Mouse (Mus musculus) kidney, adult 2 months (tissue): ENCODE data around the gene Eloa. TPM values are rescaled to one million over a fixed set of nuclear protein-coding genes. Genes with fewer than 3 reads are reported as not detected.
A peak's percentile ranks its signal among the peaks of the same experiment; 100 is the strongest.

Experiments used
- DNase-seq: peaks from one replicate; pipeline ENCODE4 v3.0.0; 2021
- H3K27ac ChIP-seq: fragments of 200-500 bp; 2 replicates; pipeline ENCODE4 v1.5.1; 2012; ENCODE audit warnings: low read depth, low read length, control low read depth, inconsistent platforms; ENCODE audit not compliant: insufficient read depth
- H3K27me3 ChIP-seq: fragments of 200-500 bp; replicated peaks from 2 replicates; pipeline ENCODE4 v1.6.1; 2012; ENCODE audit warnings: mild to moderate bottlenecking, moderate library complexity, low read length, inconsistent platforms; ENCODE audit not compliant: control insufficient read depth, insufficient read depth
- H3K36me3 ChIP-seq: fragments of 200-500 bp; 2 replicates; pipeline ENCODE4 v1.6.1; 2012; ENCODE audit warnings: mild to moderate bottlenecking, moderate library complexity, low read length, inconsistent platforms; ENCODE audit not compliant: control insufficient read depth, insufficient read depth
- H3K4me1 ChIP-seq: fragments of 200-500 bp; 2 replicates; pipeline ENCODE4 v1.6.1; 2011; ENCODE audit warnings: low read length; ENCODE audit not compliant: control insufficient read depth, insufficient read depth
- H3K4me3 ChIP-seq: fragments of 200-500 bp; 2 replicates; pipeline ENCODE4 v1.5.1; 2011; ENCODE audit warnings: mild to moderate bottlenecking, low read depth, low read length, control low read depth; ENCODE audit not compliant: insufficient read depth
- CTCF ChIP-seq: fragments of 200-500 bp; conservative IDR thresholded peaks from 2 replicates; pipeline ENCODE4 v1.5.1; 2011; ENCODE audit warnings: low read depth, mild to moderate bottlenecking, control low read depth, low read length, moderate library complexity, mixed read lengths; ENCODE audit not compliant: insufficient read depth, insufficient read length
- POLR2A ChIP-seq: fragments of 200-500 bp; IDR thresholded peaks from one replicate; pipeline ENCODE4 v1.6.1; 2011; ENCODE audit warnings: low read depth, low read length, control low read depth
- WGBS: fragments of 180-500 bp; shearing (Covaris S2); methylation state at CpG from one replicate; pipeline ENCODE4 v1.1.7; 2018; 5-methylcytosine and 5-hydroxymethylcytosine counted together
- polyA plus RNA-seq: library from polyadenylated mRNA; depleted of rRNA; stranded (reverse); fragments of >200 nt; gene quantifications from 2 replicates; pipeline ENCODE4 v1.2.3, GENCODE M21; 2012

The Eloa gene
- polyA plus RNA-seq, 1 experiment, result 12.9 TPM

DNA sequence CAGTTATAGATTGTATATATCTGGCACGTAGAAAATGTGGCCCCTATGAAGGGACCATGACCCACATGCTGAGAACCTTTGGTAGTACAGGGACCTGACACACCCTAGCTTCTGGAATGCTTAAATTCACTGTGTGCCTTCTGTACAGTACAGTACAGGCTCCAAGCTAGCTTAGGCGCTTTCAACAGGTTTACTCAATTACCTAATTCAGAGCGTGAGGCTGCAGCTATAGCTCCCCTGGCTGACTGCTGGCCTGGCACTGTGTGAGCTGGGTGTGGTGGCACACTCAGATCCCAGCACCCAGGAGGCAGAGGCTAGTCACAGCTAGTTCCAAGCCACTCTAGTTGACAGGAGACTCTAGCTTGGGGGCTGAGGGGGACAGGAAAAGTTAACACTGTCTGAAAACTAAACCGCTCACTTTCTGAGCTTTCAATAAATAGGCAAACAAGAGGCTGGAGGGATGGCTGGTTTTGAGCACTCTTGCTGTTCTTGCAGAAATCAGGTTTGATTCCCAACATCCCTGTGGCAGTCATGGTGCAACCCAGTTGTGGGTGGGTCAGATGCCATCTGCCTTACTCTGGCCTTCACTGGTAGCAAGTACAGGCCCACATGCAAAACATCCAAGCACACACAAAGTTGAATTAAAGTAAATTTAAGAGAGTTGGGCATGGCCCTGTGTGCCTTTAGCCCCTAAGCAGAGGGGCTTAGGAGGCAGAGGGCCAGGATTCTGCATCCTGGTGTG lies 26.9 kb upstream of the Eloa start:
- Histone ChIP-seq H3K36me3 (peaks cover 4% of the 10 kb centered on the region), H3K4me1 (peaks cover 10% of the 10 kb centered on the region; the same call in 1 of the 2 replicates), H3K4me3 (no peak overlapping the region), H3K27ac (peak overlapping the region; percentile 36), H3K27me3 (no peaks in the 10 kb centered on the region)
- WGBS, result 57% methylated on average over 4 of the region's 4 CpGs
- no peak for TF ChIP-seq POLR2A
- no peak for TF ChIP-seq CTCF
- DNase-seq, result peak; percentile 31

DNA sequence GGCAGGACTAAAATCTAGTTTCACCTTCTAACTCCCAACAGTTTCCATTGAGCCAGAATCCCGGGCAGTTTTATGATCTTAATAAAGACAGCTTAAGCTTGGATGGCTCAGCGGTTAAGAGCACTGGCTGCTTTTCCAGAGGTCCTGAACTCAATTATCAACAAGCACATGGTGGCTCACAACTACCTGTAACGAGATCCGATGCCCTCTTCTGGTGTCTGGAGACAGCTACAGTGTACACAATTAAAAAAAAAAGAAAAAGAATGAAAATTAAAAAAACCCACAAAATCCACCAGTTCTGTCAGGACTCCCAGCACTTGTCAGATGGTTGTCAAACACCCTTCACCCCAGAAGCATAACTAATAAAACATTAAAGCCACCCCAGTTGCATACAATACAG lies 26.1 kb upstream of the Eloa start:
- Histone ChIP-seq H3K4me1 (peaks cover 10% of the 10 kb centered on the region; the same call in 1 of the 2 replicates), H3K36me3 (peaks cover 4% of the 10 kb centered on the region), H3K27me3 (no peaks in the 10 kb centered on the region), H3K27ac (no peak overlapping the region), H3K4me3 (no peak overlapping the region)
- TF ChIP-seq POLR2A (no peak), CTCF (no peak)
- DNase-seq, result no peak
- 21% methylated on average over 4 of the region's 4 CpGs for WGBS

DNA sequence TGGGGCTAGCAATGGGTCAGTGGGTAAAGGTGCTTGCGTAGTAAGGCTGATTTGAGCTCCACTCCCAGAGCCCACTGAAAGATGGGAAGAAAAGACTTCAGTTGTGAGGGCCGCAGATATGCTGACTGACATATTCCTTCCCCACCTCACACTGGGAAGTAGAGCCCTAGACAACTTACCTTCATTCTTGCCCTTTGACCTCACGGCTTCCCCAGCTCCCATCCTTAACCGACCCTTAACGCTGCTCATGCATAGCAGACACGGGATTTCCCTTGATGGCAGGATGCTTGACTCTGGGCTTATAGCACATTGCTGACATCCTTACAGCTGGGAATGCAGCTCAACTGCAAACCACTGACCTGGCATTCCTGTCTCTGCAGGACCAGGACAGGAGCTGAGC lies 25.3 kb upstream of the Eloa start:
- Histone ChIP-seq H3K36me3 (peaks cover 4% of the 10 kb centered on the region), H3K27ac (no peak overlapping the region), H3K4me3 (no peak overlapping the region), H3K27me3 (no peaks in the 10 kb centered on the region), H3K4me1 (peaks cover 5% of the 10 kb centered on the region; the same call in 1 of the 2 replicates)
- TF ChIP-seq POLR2A (no peak), CTCF (no peak)
- DNase-seq, result no peak
- WGBS, result 57% methylated on average over 6 of the region's 6 CpGs

DNA sequence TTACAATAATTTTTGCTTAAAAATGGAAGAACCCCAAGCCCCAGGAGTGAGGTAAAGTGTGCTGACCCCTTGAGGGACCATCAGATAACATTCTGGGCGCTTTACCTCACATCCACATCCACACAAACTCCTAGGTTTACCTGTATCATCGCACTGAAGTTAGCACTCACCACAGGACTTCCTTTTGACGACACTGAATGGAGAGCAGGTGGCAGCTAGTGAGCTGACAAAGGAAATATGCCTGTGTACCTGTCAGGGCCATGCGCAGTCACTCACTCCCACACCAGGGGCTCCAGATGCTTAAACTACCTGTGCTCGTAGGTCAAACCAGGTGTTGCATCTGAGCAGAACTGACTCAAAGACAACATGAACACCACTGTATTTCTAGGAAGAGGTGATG lies 23.5 kb upstream of the Eloa start:
- no peak for TF ChIP-seq CTCF
- TF ChIP-seq POLR2A, result no peak
- H3K27ac ChIP-seq, result no peak overlapping the region
- peaks cover 2% of the 10 kb centered on the region for H3K36me3 ChIP-seq
- no peaks in the 10 kb centered on the region for H3K4me1 ChIP-seq
- no peak for DNase-seq
- no peaks in the 10 kb centered on the region for H3K27me3 ChIP-seq
- 89% methylated on average over 5 of the region's 5 CpGs for WGBS
- no peak overlapping the region for H3K4me3 ChIP-seq

DNA sequence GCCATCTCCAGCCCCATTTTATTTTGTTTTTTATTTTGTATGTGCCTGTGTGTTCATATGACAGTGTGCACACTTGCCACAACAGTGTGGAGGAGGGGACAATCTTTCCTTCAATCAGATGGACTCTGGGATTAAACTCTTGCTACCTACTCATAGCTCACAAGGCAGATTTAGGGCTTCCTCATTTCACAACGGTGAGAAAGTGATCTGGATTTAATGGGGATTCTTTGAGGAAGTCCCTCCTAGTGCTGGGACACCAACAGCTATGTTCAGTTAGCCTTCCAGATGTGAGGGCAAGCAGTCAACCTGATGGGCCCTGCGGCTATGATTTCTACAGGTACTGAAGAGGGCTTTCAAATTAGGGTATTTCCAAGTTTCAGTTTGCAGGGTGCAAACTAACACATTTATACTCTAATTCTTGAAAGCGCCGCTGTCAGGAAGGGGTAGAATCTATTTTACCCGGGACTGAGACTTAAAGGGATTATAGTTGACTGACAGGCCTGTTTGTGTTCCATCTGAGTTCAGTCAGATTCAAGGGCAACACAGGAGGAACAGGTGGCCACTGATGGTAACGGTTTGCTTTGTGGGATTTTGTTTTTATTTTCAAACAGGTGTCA lies 22.3 kb upstream of the Eloa start:
- DNase-seq, result no peak
- Histone ChIP-seq H3K4me1 (no peaks in the 10 kb centered on the region), H3K4me3 (no peak overlapping the region), H3K36me3 (no peaks in the 10 kb centered on the region), H3K27me3 (no peaks in the 10 kb centered on the region), H3K27ac (no peak overlapping the region)
- TF ChIP-seq POLR2A (no peak), CTCF (no peak)
- 83% methylated on average over 6 of the region's 6 CpGs for WGBS

DNA sequence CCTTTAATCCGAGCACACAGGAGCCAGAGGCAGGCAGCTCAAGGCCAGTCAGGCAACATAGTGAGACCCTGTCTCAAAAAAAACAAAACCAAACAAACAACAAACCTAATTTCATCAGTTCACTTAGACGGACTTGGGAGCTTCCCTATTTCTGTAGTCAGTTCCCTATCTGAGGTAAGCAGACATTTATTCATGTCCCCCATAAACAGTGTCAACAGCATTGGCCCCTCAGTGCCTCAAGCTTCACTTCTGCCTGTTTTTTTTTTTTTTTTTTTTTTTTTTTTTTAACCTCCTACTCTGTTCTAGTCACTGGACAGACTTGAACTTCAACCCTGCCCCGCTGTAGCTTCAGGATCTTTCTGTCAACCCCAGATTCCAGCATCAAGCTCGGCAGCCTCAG lies 13.5 kb upstream of the Eloa start:
- H3K4me1 ChIP-seq, result no peaks in the 10 kb centered on the region; the same call in 1 of the 2 replicates
- TF ChIP-seq CTCF (no peak), POLR2A (no peak)
- DNase-seq, result no peak
- 64% methylated on average over 4 of the region's 4 CpGs for WGBS
- H3K36me3 ChIP-seq, result no peaks in the 10 kb centered on the region
- H3K27ac ChIP-seq, result no peak overlapping the region
- H3K4me3 ChIP-seq, result no peak overlapping the region
- H3K27me3 ChIP-seq, result no peaks in the 10 kb centered on the region

DNA sequence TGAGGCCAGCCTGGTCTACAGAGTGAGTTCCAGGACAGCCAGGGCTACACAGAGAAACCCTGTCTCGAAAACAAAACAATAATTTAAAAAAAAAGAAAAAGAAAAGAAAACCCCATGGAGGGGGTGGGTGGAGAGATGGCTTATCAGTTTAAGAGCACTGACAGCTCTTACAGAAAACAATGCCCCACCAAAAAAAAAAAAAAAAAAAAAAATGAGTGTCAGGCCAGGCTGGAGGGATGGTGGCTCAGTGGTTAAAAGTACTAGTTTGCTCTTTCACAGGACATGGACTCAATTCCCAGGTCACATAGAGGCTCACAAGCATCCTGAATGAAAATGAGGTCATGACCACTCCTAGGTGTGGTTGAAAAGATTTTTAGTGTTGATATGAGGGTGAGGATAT lies 11.7 kb upstream of the Eloa start:
- Histone ChIP-seq H3K27ac (no peak overlapping the region), H3K4me3 (no peak overlapping the region), H3K36me3 (no peaks in the 10 kb centered on the region), H3K4me1 (no peaks in the 10 kb centered on the region; the same call in 1 of the 2 replicates), H3K27me3 (no peaks in the 10 kb centered on the region)
- no peak for DNase-seq
- WGBS, result 65% methylated on average over 1 of the region's 1 CpGs
- no peak for TF ChIP-seq CTCF
- no peak for TF ChIP-seq POLR2A
